Mouse (Mus musculus) heart, postnatal 0 days (tissue): ENCODE results near the gene Tyms. TPM values are rescaled to one million over a fixed set of nuclear protein-coding genes. Genes with fewer than 3 reads are reported as not detected.

Experiments used
- ATAC-seq: fragments of 200-750 bp; cut with Nextera tagmentation; 2 replicates; pipeline ENCODE4 v1.8.0; 2017; ENCODE audit warnings: low read depth, moderate number of reproducible peaks, moderate library complexity; ENCODE audit not compliant: insufficient read depth
- DNase-seq: peaks from one replicate; pipeline ENCODE4 v3.0.0-alpha.2; 2016; ENCODE audit warnings: low spot score
- H3K27ac ChIP-seq: fragments of 300-500 bp; sonication (generic); 2 replicates; pipeline ENCODE4 v1.5.1; 2014; ENCODE audit warnings: low read depth, mild to moderate bottlenecking
- H3K27me3 ChIP-seq: fragments of 300-500 bp; sonication (generic); 2 replicates; pipeline ENCODE4 v1.6.1; 2014; ENCODE audit warnings: low read length, mixed read lengths; ENCODE audit not compliant: control insufficient read depth, insufficient read depth
- H3K36me3 ChIP-seq: fragments of 300-500 bp; sonication (generic); replicated peaks from 2 replicates; pipeline ENCODE4 v1.6.1; 2014; ENCODE audit warnings: low read length, mixed read lengths; ENCODE audit not compliant: control insufficient read depth, insufficient read depth
- H3K4me1 ChIP-seq: fragments of 300-500 bp; sonication (generic); 2 replicates; pipeline ENCODE4 v1.6.1; 2014; ENCODE audit warnings: antibody characterized with exemption; ENCODE audit not compliant: control insufficient read depth, insufficient read depth
- H3K4me2 ChIP-seq: fragments of 300-500 bp; sonication (generic); 2 replicates; pipeline ENCODE4 v1.6.1; 2014; ENCODE audit warnings: low read depth, mild to moderate bottlenecking, low read length, moderate library complexity
- H3K4me3 ChIP-seq: fragments of 300-500 bp; sonication (generic); 2 replicates; pipeline ENCODE4 v1.5.1; 2014; ENCODE audit warnings: low read depth, low read length
- H3K9ac ChIP-seq: fragments of 300-500 bp; sonication (generic); replicated peaks from 2 replicates; pipeline ENCODE4 v1.6.1; 2014; ENCODE audit warnings: low read depth, low read length, mixed read lengths
- H3K9me3 ChIP-seq: fragments of 300-500 bp; sonication (generic); replicated peaks from 2 replicates; pipeline ENCODE4 v1.6.1; 2016; ENCODE audit warnings: low read length; ENCODE audit not compliant: control insufficient read depth
- CTCF ChIP-seq: IDR thresholded peaks from 2 replicates; pipeline ENCODE4 v1.5.1; 2016; ENCODE audit warnings: antibody characterized with exemption, control low read depth, low read depth
- EP300 ChIP-seq: IDR thresholded peaks from 2 replicates; pipeline ENCODE4 v1.6.1; 2016; ENCODE audit warnings: antibody characterized with exemption, low read depth
- WGBS: fragments of 180-500 bp; shearing (Covaris S2); extraction: QIAGEN DNeasy Blood & Tissue Kit; methylation state at CpG from one replicate; pipeline ENCODE4 v1.1.7; 2014; 5-methylcytosine and 5-hydroxymethylcytosine counted together
- polyA plus RNA-seq: library from polyadenylated mRNA; unstranded; fragments of >200 nt; fragmentation: Nextera tagmentation; extraction: Ambion mirVana; gene quantifications from 2 replicates; pipeline ENCODE4 v1.2.1, GENCODE M21; 2015
- total RNA-seq: library from RNA; depleted of rRNA; stranded (reverse); fragments of >200 nt; gene quantifications from 2 replicates; pipeline ENCODE4 v1.2.3, GENCODE M21; 2014; ENCODE audit warnings: low replicate concordance

Gene Tyms
- total and polyA plus RNA-seq, 2 experiments from 2014 or later: 27.6 to 48.1 TPM

GRCm38 (mm10) chr5:30115718-30116117, 42.3 kb upstream of the Tyms start:
- Histone ChIP-seq H3K27ac (no peak overlapping the region), H3K4me1 (peaks cover 8% of the 10 kb centered on the region; the same call in 1 of the 2 replicates), H3K27me3 (peaks cover 41% of the 10 kb centered on the region), H3K36me3 (peaks cover 40% of the 10 kb centered on the region), H3K9me3 (no peaks in the 10 kb centered on the region), H3K4me3 (no peak overlapping the region), H3K9ac (no peak overlapping the region), H3K4me2 (no peak overlapping the region)
- ATAC-seq: no peak
- TF ChIP-seq CTCF (peak; percentile 17; the same call in 1 of the 2 replicates), EP300 (no peak)
- WGBS: 54% methylated on average over 10 of the region's 10 CpGs
- DNase-seq: no peak

- 2% methylated on average over 28 of the region's 28 CpGs for WGBS
Measured at GRCm38 (mm10) chr5:30114761-30115140, 41.3 kb upstream of the Tyms start.

DNA sequence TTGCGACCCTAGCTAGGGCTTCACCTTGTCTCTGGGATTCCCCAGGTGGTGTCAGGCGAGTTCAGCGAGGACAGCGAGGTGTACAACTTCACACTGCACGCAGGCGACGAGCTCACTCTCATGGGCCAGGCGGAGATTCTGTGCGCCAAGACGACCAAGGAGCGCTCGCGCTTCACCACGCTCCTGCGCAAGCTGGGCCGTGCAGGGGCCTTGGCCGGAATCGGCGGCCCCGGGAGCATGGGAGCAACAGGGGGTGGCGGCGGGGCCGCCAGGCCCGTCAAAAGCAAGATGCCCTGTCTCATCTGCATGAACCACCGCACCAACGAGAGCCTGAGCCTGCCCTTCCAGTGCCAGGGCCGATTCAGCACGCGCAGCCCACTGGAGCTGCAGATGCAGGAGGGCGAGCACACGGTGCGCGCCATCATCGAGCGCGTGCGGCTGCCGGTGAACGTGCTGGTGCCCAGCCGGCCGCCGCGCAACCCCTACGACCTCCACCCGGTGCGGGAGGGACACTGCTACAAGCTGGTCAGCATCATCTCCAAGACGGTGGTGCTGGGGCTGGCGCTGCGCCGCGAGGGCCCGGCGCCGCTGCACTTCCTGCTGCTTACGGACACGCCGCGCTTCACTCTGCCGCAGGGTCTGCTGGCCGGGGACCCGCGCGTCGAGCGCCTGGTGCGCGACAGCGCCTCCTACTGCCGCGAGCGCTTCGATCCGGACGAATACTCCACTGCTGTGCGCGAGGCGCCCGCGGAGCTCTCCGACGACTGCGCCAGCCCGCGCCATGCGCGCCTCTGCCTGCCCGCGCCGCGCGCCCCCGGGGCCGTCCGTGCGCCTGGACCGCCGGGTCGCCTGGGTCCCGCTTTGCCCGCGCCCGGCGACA, 40.7 kb upstream of the Tyms start:
- peaks cover 53% of the 10 kb centered on the region for H3K27me3 ChIP-seq
- peaks cover 24% of the 10 kb centered on the region for H3K36me3 ChIP-seq
- DNase-seq: peak; percentile 65
- H3K9ac ChIP-seq: peak overlapping the region; percentile 42; the same call in 1 of the 2 replicates
- peak; percentile 83 for ATAC-seq
- WGBS: under 1% methylated on average over 87 of the region's 103 CpGs
- H3K4me3 ChIP-seq: peak overlapping the region; percentile 50
- peak overlapping the region; percentile 83 for H3K4me2 ChIP-seq
- H3K27ac ChIP-seq: no peak overlapping the region
- H3K9me3 ChIP-seq: no peaks in the 10 kb centered on the region
- TF ChIP-seq EP300: no peak
- TF ChIP-seq CTCF: peak; percentile 58
- H3K4me1 ChIP-seq: peaks cover 14% of the 10 kb centered on the region; the same call in 1 of the 2 replicates

More at GRCm38 (mm10) chr5:30114761-30115140, 41.3 kb upstream of the Tyms start:
- peak overlapping the region; percentile 83 for H3K4me2 ChIP-seq
- H3K9me3 ChIP-seq: no peaks in the 10 kb centered on the region
- H3K36me3 ChIP-seq: peaks cover 30% of the 10 kb centered on the region
- peak overlapping the region; percentile 50 for H3K4me3 ChIP-seq
- peaks cover 14% of the 10 kb centered on the region; the same call in 1 of the 2 replicates for H3K4me1 ChIP-seq
- H3K27me3 ChIP-seq: peaks cover 50% of the 10 kb centered on the region
- no peak overlapping the region for H3K27ac ChIP-seq
- TF ChIP-seq EP300 (no peak), CTCF (no peak)
- DNase-seq: no peak
- peak overlapping the region; percentile 42; the same call in 1 of the 2 replicates for H3K9ac ChIP-seq
- no peak; the same call in 1 of the 2 replicates for ATAC-seq

DNA sequence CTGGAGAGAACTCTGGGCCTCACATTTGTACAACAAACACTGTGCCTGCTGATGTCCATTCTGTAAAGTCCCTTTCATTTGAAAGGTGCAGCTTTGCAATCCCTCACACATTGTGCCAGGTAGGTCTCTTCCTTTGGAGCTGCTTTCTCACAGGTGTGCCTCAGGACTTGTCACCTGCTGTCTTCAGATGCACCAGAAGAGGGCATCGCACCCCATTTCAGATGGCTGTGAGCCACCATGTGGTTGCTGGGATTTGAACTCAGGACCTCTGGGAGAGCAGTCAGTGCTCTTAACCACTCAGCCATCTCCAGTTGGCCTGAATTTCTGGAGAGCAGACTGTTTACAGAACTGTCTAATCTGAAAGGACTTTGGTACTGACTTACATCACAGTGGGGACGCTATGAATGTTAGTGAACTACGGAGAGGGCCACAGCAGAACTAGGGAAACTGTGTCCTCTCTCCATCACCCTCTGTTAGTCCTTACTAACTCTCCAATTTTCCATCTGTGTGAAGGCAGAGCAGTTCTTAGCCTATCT, 39.2 kb upstream of the Tyms start:
- ATAC-seq (no peak), DNase-seq (no peak)
- Histone ChIP-seq H3K9ac (no peak overlapping the region), H3K4me2 (no peak overlapping the region), H3K27ac (no peak overlapping the region), H3K4me1 (peaks cover 14% of the 10 kb centered on the region; the same call in 1 of the 2 replicates), H3K27me3 (peaks cover 61% of the 10 kb centered on the region), H3K36me3 (peaks cover 9% of the 10 kb centered on the region; the same call in 1 of the 2 replicates), H3K9me3 (no peaks in the 10 kb centered on the region), H3K4me3 (no peak overlapping the region)
- WGBS: 89% methylated on average over 3 of the region's 3 CpGs
- no peak for TF ChIP-seq CTCF
- TF ChIP-seq EP300: no peak

DNA sequence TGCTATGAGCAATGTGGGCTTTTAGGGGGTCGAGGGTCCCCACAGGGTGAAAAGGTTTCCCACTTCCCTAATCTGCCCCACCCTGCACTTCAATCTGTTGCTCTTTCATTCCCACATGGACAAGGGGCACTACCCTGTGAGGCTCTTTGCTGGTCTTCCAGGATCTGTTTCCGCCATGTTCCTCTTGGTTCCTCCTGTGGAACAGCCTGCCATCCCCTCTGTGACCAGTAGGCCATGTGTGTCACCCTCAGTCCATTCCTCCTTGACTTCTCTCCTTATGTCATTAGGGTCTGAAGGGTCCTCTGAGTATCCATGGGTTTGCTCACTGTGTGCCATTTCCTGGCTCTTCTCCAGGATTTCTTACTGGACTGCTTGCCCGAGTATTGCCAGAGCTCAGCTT, 38.4 kb upstream of the Tyms start:
- H3K9ac ChIP-seq: no peak overlapping the region
- H3K27me3 ChIP-seq: peaks cover 69% of the 10 kb centered on the region
- ATAC-seq (no peak), DNase-seq (no peak)
- TF ChIP-seq CTCF: no peak
- no peak for TF ChIP-seq EP300
- peaks cover 2% of the 10 kb centered on the region; the same call in 1 of the 2 replicates for H3K36me3 ChIP-seq
- no peaks in the 10 kb centered on the region for H3K9me3 ChIP-seq
- no peak overlapping the region for H3K4me3 ChIP-seq
- H3K4me1 ChIP-seq: peaks cover 14% of the 10 kb centered on the region; the same call in 1 of the 2 replicates
- H3K27ac ChIP-seq: no peak overlapping the region
- H3K4me2 ChIP-seq: no peak overlapping the region
- 61% methylated on average over 3 of the region's 3 CpGs for WGBS
